Mouse (Mus musculus) left cerebral cortex, adult 2 months (tissue): Measurements from ENCODE around the gene Tsc22d1. TPM values are rescaled to one million over a fixed set of nuclear protein-coding genes. Genes with fewer than 3 reads are reported as not detected.

Source experiments
- DNase-seq, 2 experiments: peaks; one replicate each; pipeline ENCODE4 v3.0.0; 2021 to 2022; ENCODE audit warnings: low spot score in 2 of 2, mixed read lengths in 1 of 2; ENCODE audit errors: extremely low spot score in 1 of 2
- H3K27ac ChIP-seq: fragments of 200-600 bp; 2 replicates; pipeline ENCODE4 v1.8.1; 2022
- H3K4me3 ChIP-seq: fragments of 200-600 bp; 2 replicates; pipeline ENCODE4 v1.8.1; 2022
- CTCF ChIP-seq: fragments of 200-600 bp; IDR thresholded peaks from 2 replicates; pipeline ENCODE4 v1.8.1; 2022; ENCODE audit warnings: antibody characterized with exemption, mild to moderate bottlenecking, moderate library complexity
- intact Hi-C: fragments of 180-260 bp; cut with DNase I; formaldehyde crosslinking; loops from one replicate; pipeline ENCODE4 v1.15.1; 2025
- total RNA-seq, 2 experiments: library from RNA; stranded (reverse); gene quantifications; 2 replicates each; pipeline ENCODE4 v1.2.3; 2021

Tsc22d1 gene
- total RNA-seq, 2 experiments from 2014 or later: 593 to 598 TPM

- Histone ChIP-seq H3K27ac (peak overlapping the region; percentile 98; the same call in 1 of the 2 replicates), H3K4me3 (peak overlapping the region; percentile 86)
- no peak for DNase-seq
- TF ChIP-seq CTCF: no peak
- intact Hi-C loops: loop anchor here (5.0 kb wide), 2 partner anchors 105 to 150 kb away; no protein-coding TSS in a partner anchor
These were observed 92.6 kb downstream of the Tsc22d1 start for GRCm38 (mm10) chr14:76507357-76507756.

GRCm38 (mm10) chr14:76507804-76508500 is 93.2 kb downstream of the Tsc22d1 start:
- no peak for TF ChIP-seq CTCF
- Histone ChIP-seq H3K27ac (no peak overlapping the region; the same call in 1 of the 2 replicates), H3K4me3 (peak overlapping the region; percentile 86)
- no peak for DNase-seq
- intact Hi-C loops: loop anchor here (5.0 kb wide), 2 partner anchors 104 to 149 kb away; no protein-coding TSS in a partner anchor

- TF ChIP-seq CTCF: no peak
- no peak for DNase-seq
- intact Hi-C loops: loop anchor here (5.0 kb wide), 2 partner anchors 104 to 149 kb away; no protein-coding TSS in a partner anchor
- Histone ChIP-seq H3K4me3 (no peak overlapping the region), H3K27ac (peak overlapping the region; percentile 42; the same call in 1 of the 2 replicates)
These were observed 93.9 kb downstream of the Tsc22d1 start for GRCm38 (mm10) chr14:76508701-76509100.

GRCm38 (mm10) chr14:76511971-76512370 is 97.2 kb downstream of the Tsc22d1 start:
- intact Hi-C loops: no loop called here
- no peak for TF ChIP-seq CTCF
- Histone ChIP-seq H3K4me3 (no peak overlapping the region), H3K27ac (no peak overlapping the region)
- DNase-seq: no peak

- no peak for DNase-seq
- no peak for TF ChIP-seq CTCF
- Histone ChIP-seq H3K4me3 (no peak overlapping the region), H3K27ac (no peak overlapping the region)
- intact Hi-C loops: no loop called here
These were observed 98.8 kb downstream of the Tsc22d1 start for GRCm38 (mm10) chr14:76513395-76514049.

- DNase-seq: no peak
- Histone ChIP-seq H3K4me3 (no peak overlapping the region), H3K27ac (no peak overlapping the region)
- intact Hi-C loops: no loop called here
- no peak for TF ChIP-seq CTCF
These were observed 99.4 kb downstream of the Tsc22d1 start for GRCm38 (mm10) chr14:76514050-76514585.

- no peak for DNase-seq
- TF ChIP-seq CTCF: no peak
- no peak overlapping the region for H3K27ac ChIP-seq
- intact Hi-C loops: no loop called here
- H3K4me3 ChIP-seq: no peak overlapping the region
These were observed 100.9 kb downstream of the Tsc22d1 start for GRCm38 (mm10) chr14:76515620-76516019.

GRCm38 (mm10) chr14:76518217-76518616 is 103.5 kb downstream of the Tsc22d1 start:
- Histone ChIP-seq H3K4me3 (no peak overlapping the region), H3K27ac (no peak overlapping the region)
- TF ChIP-seq CTCF: no peak
- no peak for DNase-seq
- intact Hi-C loops: no loop called here

GRCm38 (mm10) chr14:76520606-76521005 is 105.8 kb downstream of the Tsc22d1 start:
- intact Hi-C loops: no loop called here
- Histone ChIP-seq H3K4me3 (no peak overlapping the region), H3K27ac (no peak overlapping the region)
- no peak for DNase-seq
- TF ChIP-seq CTCF: no peak

GRCm38 (mm10) chr14:76521308-76521707 is 106.5 kb downstream of the Tsc22d1 start:
- no peak overlapping the region for H3K4me3 ChIP-seq
- intact Hi-C loops: no loop called here
- H3K27ac ChIP-seq: no peak overlapping the region
- DNase-seq: no peak
- no peak for TF ChIP-seq CTCF

GRCm38 (mm10) chr14:76523344-76523743 is 108.6 kb downstream of the Tsc22d1 start:
- H3K27ac ChIP-seq: no peak overlapping the region
- TF ChIP-seq CTCF: no peak
- DNase-seq: no peak
- intact Hi-C loops: no loop called here
- H3K4me3 ChIP-seq: no peak overlapping the region

- intact Hi-C loops: no loop called here
These were observed 111.7 kb downstream of the Tsc22d1 start for GRCm38 (mm10) chr14:76526467-76526866.

More at GRCm38 (mm10) chr14:76526467-76526866, 111.7 kb downstream of the Tsc22d1 start:
- TF ChIP-seq CTCF: no peak
- no peak for DNase-seq
- no peak overlapping the region for H3K27ac ChIP-seq
- no peak overlapping the region for H3K4me3 ChIP-seq
